Mouse (Mus musculus): ENCODE measurements around the gene Dyrk1a.

Gene Dyrk1a

GRCm38 (mm10) chr16:94591536-94591935, 21.7 kb downstream of the Dyrk1a start:
- no peak for DNase-seq

GRCm38 (mm10) chr16:94596633-94597032, 26.8 kb downstream of the Dyrk1a start:
- no peak for DNase-seq

DNA sequence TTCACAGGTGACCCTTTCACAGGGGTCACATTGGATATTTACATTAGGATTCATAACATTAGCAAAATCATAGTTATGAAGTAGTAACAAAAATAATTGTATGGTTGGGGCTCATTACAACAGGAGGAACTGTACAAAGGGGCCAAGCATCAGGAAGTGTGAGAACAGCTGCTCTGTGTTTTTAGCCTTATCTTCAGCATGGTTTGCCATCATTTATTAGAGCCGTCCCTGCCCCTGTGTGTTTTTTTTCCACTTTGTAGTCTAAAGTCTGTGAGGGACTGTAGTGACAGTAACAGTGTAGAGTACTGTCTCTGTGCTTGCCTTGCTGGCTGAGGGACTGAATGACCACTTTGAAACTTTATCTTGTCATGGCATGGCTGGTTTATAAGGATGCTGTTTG, 27.8 kb downstream of the Dyrk1a start:
- DNase-seq = no peak

DNA sequence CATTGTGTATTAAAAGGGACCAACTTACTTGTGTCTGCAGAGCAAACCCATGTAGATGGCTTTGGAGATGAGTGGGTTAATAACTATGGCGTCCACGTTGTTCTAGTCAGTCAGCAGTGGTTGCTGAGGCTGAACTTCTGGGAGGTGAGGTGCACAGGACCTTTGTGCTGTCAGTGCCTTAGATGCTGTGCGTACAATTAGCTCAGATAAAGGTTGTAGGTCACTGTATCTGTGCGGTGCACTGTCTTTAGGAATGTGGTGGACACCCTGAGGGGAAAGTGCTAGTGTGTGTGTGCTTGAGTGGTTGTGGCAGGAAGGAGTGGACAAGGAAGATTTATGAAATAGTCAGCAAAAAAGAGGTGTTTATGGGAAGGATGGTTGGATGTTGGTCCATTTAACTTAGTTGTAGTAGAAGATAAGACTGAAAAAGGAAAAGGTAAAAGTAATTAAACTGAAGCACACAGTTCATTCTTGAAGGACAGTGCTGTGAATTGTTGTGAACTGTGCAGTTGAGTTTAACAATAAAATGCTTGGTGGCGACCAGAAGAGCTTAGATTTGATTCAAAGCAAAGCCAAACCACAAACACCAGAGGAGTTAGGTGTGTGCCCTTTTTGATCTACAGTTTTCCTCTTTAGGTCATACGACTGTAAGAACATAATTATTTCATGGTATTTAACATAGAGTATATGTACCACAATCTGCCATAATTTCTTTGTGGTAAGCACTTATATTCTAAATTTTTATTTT, 30.3 kb downstream of the Dyrk1a start:
- DNase-seq = no peak

- no peak for DNase-seq
These were observed 31.3 kb downstream of the Dyrk1a start for GRCm38 (mm10) chr16:94601089-94601488.

- peak; percentile 74 to 87 for DNase-seq
These were observed 31.7 kb downstream of the Dyrk1a start for GRCm38 (mm10) chr16:94601540-94601953.

- no peak for DNase-seq
These were observed 32.4 kb downstream of the Dyrk1a start for GRCm38 (mm10) chr16:94602188-94602587.

- no peak for DNase-seq
These were observed 32.9 kb downstream of the Dyrk1a start for GRCm38 (mm10) chr16:94602730-94603129.

GRCm38 (mm10) chr16:94606169-94606568, 36.4 kb downstream of the Dyrk1a start:
- no peak for DNase-seq

DNA sequence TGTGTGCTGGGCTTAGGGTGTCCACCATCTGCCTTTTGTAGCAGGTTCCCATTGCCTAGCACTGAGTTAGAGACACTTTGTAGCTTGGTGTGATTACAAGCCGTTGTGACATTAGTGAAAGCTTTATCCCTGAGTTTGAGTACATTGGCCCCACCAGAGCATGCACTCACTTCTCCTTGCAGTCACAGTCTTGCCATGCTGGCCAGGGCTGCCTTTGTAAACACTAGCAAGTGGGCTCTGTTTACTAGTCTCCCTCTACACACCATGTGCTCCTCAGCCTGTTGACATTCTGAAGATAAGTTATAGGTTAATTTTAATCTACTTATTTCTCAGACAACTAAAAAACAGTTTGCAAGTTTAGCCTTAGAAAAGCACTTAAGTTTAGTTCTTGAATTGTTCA, 37.7 kb downstream of the Dyrk1a start:
- DNase-seq = no peak

GRCm38 (mm10) chr16:94608706-94609594, 39.1 kb downstream of the Dyrk1a start:
- no peak for DNase-seq

- DNase-seq = no peak
These were observed 42.8 kb downstream of the Dyrk1a start for GRCm38 (mm10) chr16:94612573-94612972.

GRCm38 (mm10) chr16:94617255-94617654, 47.4 kb downstream of the Dyrk1a start:
- DNase-seq = no peak

DNA sequence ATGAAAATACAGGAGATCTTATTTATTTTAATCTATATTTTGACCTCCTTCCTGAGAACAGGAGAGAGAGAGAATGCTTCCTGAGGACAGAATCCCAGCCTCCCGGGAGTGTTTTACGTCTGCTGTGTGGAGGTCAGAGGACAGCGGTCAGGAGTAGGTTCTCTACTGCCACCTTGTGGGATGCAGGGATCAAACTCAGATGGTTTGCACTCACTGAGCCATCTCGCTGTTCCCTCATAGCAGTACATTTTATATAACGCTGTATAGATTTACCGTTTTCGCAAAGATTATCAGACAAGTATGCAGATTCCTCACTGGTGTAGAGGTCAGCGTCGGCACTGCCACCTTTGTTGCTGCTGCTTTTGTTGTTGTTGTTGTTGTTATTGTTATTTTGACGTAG, 48.7 kb downstream of the Dyrk1a start:
- DNase-seq = peak; percentile 81 to 84

GRCm38 (mm10) chr16:94619301-94619700, 49.5 kb downstream of the Dyrk1a start:
- no peak for DNase-seq

DNA sequence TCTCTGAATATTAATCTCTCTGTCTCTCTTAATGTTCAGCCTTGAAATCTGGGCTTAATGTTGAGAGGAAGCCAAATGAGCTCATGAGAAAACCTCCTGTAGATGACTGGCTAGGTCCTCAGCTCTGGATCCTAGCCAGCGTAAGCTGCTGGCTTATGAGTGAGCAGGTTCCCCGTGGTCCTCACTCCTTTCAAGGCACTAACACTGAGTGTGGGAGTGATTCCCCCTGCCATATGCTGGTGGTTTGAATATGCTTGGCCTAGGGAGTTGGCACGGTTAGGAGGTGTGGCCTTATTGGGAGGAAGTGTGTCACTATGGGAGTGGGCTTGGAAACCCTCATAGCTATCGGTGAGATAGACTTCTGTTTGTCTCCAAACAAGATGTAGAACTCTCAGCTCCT, 55.1 kb downstream of the Dyrk1a start:
- DNase-seq = no peak

GRCm38 (mm10) chr16:94625639-94626038, 55.8 kb downstream of the Dyrk1a start:
- no peak for DNase-seq

GRCm38 (mm10) chr16:94627736-94628135, 57.9 kb downstream of the Dyrk1a start:
- DNase-seq = no peak

- DNase-seq = no peak
These were observed 59.3 kb downstream of the Dyrk1a start for GRCm38 (mm10) chr16:94628976-94629729.

GRCm38 (mm10) chr16:94631984-94632383, 62.2 kb downstream of the Dyrk1a start:
- DNase-seq = peak; percentile 49 to 66

DNA sequence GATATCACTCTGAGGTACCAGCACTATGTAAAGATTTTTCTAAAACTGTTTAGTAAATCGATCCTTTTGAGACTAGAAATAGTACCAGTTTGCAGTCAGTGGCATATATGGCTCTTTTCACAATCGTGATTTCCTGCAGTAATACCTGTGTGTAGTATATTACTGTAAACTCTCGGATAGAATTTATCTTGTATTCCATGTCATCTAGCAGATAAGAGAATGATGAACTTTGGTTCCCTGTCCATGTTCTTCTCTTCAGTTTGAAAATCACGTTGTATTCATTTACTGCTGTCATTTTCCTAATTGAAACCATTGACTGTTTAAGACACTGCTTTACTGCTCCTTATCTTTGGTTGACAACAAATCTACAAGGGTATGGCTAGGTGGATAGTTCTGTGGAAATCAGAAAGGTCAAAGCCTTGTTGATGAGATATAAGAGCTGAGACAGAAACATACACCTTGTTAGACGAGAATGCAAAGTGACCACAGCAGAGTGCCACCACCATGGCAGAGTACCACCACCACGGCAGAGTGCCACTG, 62.7 kb downstream of the Dyrk1a start:
- DNase-seq = no peak

- no peak for DNase-seq
These were observed 63.2 kb downstream of the Dyrk1a start for GRCm38 (mm10) chr16:94633012-94633411.

GRCm38 (mm10) chr16:94637423-94637822, 67.6 kb downstream of the Dyrk1a start:
- DNase-seq = no peak
